Mouse (Mus musculus): ENCODE results near the gene Ncam1.

- TF ChIP-seq GATA1 (IDR thresholded peaks at IDR 0.05; ENCODE audit: borderline replicate concordance, low read length) = no peak
- no peak for TF ChIP-seq FLI1 (IDR thresholded peaks at IDR 0.05; ENCODE audit: low read length)
Measured at GRCm38 (mm10) chr9:49605351-49605750, 193.4 kb downstream of the Ncam1 start.

Data from megakaryocyte, embryonic 14.5 days (primary cell).